Mouse (Mus musculus) C2C12 (cell line): ENCODE measurements around the gene Dctd.

Experiments used
- CEBPB ChIP-seq: IDR thresholded peaks from one replicate; pipeline ENCODE4 v1.6.1; 2011; ENCODE audit warnings: low read depth, mild to moderate bottlenecking, control low read depth, moderate library complexity
- CTCF ChIP-seq: IDR thresholded peaks from one replicate; pipeline ENCODE4 v1.5.1; 2011; ENCODE audit not compliant: control insufficient read depth, insufficient read depth, insufficient read length
- MAX ChIP-seq: IDR thresholded peaks from one replicate; pipeline ENCODE4 v1.6.1; 2011; ENCODE audit warnings: mild to moderate bottlenecking, control low read depth
- MYOD1 ChIP-seq: IDR thresholded peaks from one replicate; pipeline ENCODE4 v1.6.1; 2011; ENCODE audit warnings: low read depth; ENCODE audit not compliant: control insufficient read depth, insufficient read length
- MYOG ChIP-seq: IDR thresholded peaks from one replicate; pipeline ENCODE4 v1.6.1; 2011; ENCODE audit not compliant: control insufficient read depth, insufficient read length; ENCODE audit errors: extremely low read depth
- USF1 ChIP-seq: IDR thresholded peaks from one replicate; pipeline ENCODE4 v1.6.1; 2011; ENCODE audit warnings: low read depth, mild to moderate bottlenecking, control low read depth, moderate library complexity

DNA sequence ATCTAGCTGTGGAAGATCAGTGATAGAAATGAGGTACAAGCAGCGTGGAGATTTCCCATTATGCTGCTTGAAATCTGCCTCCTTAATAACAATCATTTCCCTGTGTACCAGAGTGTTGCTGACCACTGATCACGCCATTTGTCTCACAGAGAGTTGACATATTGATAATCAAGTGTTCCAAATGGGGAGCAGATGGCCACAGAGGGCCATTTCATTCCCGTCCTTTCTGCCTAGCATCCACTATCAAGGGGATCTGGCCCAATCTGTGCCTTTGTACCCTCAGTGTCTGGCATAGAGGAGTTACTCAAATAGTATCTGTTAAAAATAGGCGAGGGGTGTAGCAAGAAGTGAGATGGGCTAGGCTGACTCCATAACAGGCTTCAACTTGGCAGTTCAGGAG lies 78.5 kb downstream of the Dctd start:
- TF ChIP-seq CTCF (no peak), MYOG (no peak), CEBPB (no peak), USF1 (no peak), MAX (no peak), MYOD1 (no peak)
